Mouse (Mus musculus): ENCODE data around the gene Ssr1. TPM values are rescaled to one million over a fixed set of nuclear protein-coding genes. Genes with fewer than 3 reads are reported as not detected.

The Ssr1 gene
- polyA plus RNA-seq, 1 experiment from 2014 or later = 67.2 TPM

DNA sequence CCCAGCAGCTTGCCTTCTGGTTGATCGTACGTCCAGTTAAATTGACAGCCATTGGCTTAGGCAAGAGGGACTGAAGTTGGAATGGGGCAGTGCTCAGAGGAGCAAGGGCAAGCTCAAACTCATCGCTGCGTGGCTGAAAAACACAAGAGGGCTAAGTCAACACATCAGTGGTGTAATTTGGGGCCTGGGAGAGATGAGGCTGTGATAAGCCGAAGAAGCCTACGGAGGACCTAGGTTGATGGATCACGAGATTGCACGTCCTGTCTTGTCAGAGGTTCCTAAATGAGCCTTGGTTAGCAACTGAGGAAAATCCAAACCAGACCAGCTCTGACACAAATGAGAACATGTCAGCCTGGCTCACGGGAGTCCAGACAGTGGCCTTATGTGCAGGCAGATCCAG, 31.5 kb downstream of the Ssr1 start:
- Histone ChIP-seq H3K4me2 (no peak overlapping the region), H3K4me3 (no peak overlapping the region), H3K9ac (no peak overlapping the region), H3K36me3 (no peaks in the 10 kb centered on the region), H3K4me1 (replicated peaks) (peaks cover 27% of the 10 kb centered on the region), H3K9me3 (no peaks in the 10 kb centered on the region), H3K27me3 (peaks cover 15% of the 10 kb centered on the region), H3K27ac (no peak overlapping the region)
- no peak for ATAC-seq (ENCODE audit: low FRiP score)
- WGBS = 90% methylated on average over 9 of the region's 9 CpGs

GRCm38 (mm10) chr13:37959936-37960335, 34.1 kb downstream of the Ssr1 start:
- Histone ChIP-seq H3K27ac (no peak overlapping the region), H3K9me3 (no peaks in the 10 kb centered on the region), H3K27me3 (peaks cover 11% of the 10 kb centered on the region), H3K4me3 (no peak overlapping the region), H3K36me3 (no peaks in the 10 kb centered on the region), H3K4me2 (no peak overlapping the region), H3K9ac (no peak overlapping the region), H3K4me1 (replicated peaks) (peaks cover 12% of the 10 kb centered on the region)
- ATAC-seq (ENCODE audit: low FRiP score) = no peak
- WGBS = 88% methylated on average over 7 of the region's 7 CpGs

DNA sequence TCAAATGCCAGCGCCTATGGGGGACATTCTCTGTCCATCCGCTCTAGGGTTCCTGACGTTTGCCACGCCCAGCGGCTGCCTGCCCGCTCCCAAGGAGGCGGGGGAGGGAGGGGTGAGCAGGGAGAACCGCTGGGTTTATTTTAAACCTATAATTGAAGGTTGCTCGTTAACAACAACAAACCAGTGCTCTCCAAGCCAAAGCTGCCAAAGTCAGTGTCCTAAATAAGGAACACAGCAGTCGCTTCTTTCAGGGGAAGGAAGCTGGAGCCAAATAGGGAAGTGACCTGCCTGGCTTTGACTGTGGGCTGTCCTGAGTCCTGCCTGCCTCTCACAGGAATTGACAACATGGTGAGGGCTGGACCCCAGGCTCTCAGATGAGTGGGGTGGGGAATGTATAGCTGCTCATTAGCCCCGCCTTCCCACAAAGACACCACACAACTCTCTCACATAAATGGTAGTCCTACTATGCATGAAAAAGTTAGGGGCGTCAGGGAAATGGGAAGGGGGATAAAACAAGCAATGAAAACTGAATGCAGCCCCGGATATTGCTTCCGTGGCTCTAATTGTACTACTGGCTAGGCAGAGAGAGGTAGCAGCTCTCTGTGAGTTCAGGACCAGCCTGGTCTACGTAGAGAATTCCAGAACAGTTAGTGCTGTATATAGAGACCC, 34.6 kb downstream of the Ssr1 start:
- H3K9ac ChIP-seq = no peak overlapping the region
- H3K27me3 ChIP-seq = peaks cover 6% of the 10 kb centered on the region
- no peak overlapping the region for H3K4me2 ChIP-seq
- no peak overlapping the region for H3K27ac ChIP-seq
- no peaks in the 10 kb centered on the region for H3K36me3 ChIP-seq
- ATAC-seq (ENCODE audit: low FRiP score) = no peak
- no peak overlapping the region for H3K4me3 ChIP-seq
- 80% methylated on average over 15 of the region's 15 CpGs for WGBS
- H3K9me3 ChIP-seq = no peaks in the 10 kb centered on the region
- peaks cover 9% of the 10 kb centered on the region for H3K4me1 ChIP-seq (replicated peaks)

DNA sequence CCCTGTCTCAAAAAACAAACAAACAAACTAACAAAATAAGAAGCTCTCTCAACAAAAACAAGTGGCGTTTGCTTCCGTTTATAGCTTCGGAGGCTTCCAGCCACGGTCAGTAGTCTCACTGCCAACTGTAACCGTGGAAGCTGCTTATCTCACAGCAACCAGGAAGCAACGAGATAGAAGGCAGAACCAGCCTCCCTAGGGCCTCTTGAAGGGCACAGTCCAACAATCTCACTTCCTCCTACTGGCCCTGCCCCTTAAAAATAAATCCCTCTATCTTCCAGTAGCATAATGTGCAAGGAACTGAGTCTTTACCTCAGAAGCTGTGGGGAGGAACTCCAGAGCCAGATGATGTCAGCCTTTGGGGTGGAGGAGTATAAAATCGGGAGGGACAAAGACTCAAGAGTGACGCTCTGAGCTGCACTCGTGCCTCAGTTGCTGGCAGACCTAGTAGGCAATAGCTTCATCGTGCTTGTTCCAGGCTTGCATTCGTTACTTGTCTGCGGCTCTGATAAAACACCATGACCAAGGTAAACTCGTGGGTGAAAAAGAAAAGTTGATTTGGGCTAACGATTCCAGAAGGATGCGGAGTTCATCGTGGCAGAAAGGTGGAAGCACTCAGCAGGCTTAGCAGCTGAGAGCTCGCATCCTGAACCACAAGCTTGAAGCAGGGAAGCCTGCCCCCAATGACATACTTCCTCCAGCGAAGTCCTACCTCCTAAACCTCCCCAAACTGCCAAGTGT, 35.3 kb downstream of the Ssr1 start:
- Histone ChIP-seq H3K27ac (no peak overlapping the region), H3K27me3 (no peaks in the 10 kb centered on the region), H3K4me2 (no peak overlapping the region), H3K9ac (no peak overlapping the region), H3K36me3 (no peaks in the 10 kb centered on the region), H3K9me3 (no peaks in the 10 kb centered on the region), H3K4me3 (no peak overlapping the region), H3K4me1 (replicated peaks) (peaks cover 2% of the 10 kb centered on the region)
- WGBS = 90% methylated on average over 18 of the region's 18 CpGs
- ATAC-seq (ENCODE audit: low FRiP score) = no peak

DNA sequence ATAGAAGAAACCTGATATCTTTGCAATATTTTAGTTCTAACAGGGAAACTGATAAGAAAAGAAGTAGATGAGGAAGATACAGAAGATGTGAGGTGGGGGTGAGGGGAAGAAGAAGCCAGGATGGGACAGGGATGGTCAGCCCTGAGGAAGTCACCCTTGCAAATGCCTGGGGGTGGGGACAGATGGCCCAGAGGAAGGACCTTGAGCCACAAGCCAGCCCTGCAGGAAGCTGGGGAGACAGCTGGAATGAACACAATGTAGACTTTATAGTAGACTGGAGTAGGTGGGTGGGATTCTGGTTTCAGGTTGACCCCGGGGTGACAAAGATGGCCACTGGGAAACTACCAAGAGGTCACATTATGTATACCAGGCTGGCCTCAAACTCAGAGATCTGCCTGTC, 39.7 kb downstream of the Ssr1 start:
- Histone ChIP-seq H3K4me3 (no peak overlapping the region), H3K27ac (no peak overlapping the region), H3K4me1 (replicated peaks) (no peaks in the 10 kb centered on the region), H3K36me3 (no peaks in the 10 kb centered on the region), H3K4me2 (no peak overlapping the region), H3K27me3 (no peaks in the 10 kb centered on the region), H3K9me3 (no peaks in the 10 kb centered on the region), H3K9ac (no peak overlapping the region)
- 96% methylated on average over 1 of the region's 1 CpGs for WGBS
- no peak for ATAC-seq (ENCODE audit: low FRiP score)

DNA sequence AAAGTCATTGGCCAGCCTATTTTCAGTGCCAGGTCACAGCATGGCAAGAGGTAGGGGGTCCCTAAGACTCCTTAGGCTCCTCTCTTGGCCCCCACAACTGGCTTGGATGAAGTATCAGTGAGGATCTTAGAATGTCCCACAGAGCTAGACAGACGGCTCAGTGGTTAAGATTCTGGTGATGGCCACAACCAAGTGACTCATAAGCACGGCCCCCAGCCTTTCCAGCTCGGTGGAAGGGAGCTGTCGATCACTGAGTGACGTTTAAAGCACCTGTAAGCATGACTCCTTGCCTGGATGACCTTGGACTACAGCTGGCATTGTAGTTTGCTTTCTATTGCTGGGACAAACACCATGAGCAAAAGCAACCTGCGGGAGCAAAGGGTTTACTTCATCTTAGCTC, 41.0 kb downstream of the Ssr1 start:
- WGBS = 96% methylated on average over 6 of the region's 6 CpGs
- Histone ChIP-seq H3K9me3 (no peaks in the 10 kb centered on the region), H3K27me3 (no peaks in the 10 kb centered on the region), H3K9ac (no peak overlapping the region), H3K36me3 (no peaks in the 10 kb centered on the region), H3K27ac (no peak overlapping the region), H3K4me2 (no peak overlapping the region), H3K4me3 (no peak overlapping the region), H3K4me1 (replicated peaks) (no peaks in the 10 kb centered on the region)
- ATAC-seq (ENCODE audit: low FRiP score) = no peak

- Histone ChIP-seq H3K4me2 (no peak overlapping the region), H3K27me3 (no peaks in the 10 kb centered on the region), H3K4me1 (replicated peaks) (no peaks in the 10 kb centered on the region), H3K9ac (no peak overlapping the region), H3K27ac (no peak overlapping the region), H3K9me3 (no peaks in the 10 kb centered on the region), H3K4me3 (no peak overlapping the region), H3K36me3 (no peaks in the 10 kb centered on the region)
- WGBS = 18% methylated on average over 6 of the region's 6 CpGs
- peak; percentile 41; the same call in 1 of the 2 replicates for ATAC-seq (ENCODE audit: low FRiP score)
These were observed 47.3 kb downstream of the Ssr1 start for GRCm38 (mm10) chr13:37946734-37947133.

GRCm38 (mm10) chr13:37945392-37945791, 48.6 kb downstream of the Ssr1 start:
- ATAC-seq (ENCODE audit: low FRiP score) = no peak
- WGBS = 79% methylated on average over 8 of the region's 8 CpGs
- Histone ChIP-seq H3K9me3 (no peaks in the 10 kb centered on the region), H3K4me2 (no peak overlapping the region), H3K4me3 (no peak overlapping the region), H3K9ac (no peak overlapping the region), H3K4me1 (replicated peaks) (no peaks in the 10 kb centered on the region), H3K27me3 (no peaks in the 10 kb centered on the region), H3K36me3 (no peaks in the 10 kb centered on the region), H3K27ac (no peak overlapping the region)

- H3K4me3 ChIP-seq = no peak overlapping the region
- H3K4me1 ChIP-seq (replicated peaks) = no peaks in the 10 kb centered on the region
- H3K9me3 ChIP-seq = no peaks in the 10 kb centered on the region
- no peaks in the 10 kb centered on the region for H3K27me3 ChIP-seq
- WGBS = 78% methylated on average over 1 of the region's 1 CpGs
- no peak overlapping the region for H3K9ac ChIP-seq
- no peak overlapping the region for H3K27ac ChIP-seq
- H3K4me2 ChIP-seq = no peak overlapping the region
- no peaks in the 10 kb centered on the region for H3K36me3 ChIP-seq
- ATAC-seq (ENCODE audit: low FRiP score) = no peak
These were observed 49.7 kb downstream of the Ssr1 start for GRCm38 (mm10) chr13:37944306-37944705.

GRCm38 (mm10) chr13:37943466-37943865, 50.6 kb downstream of the Ssr1 start:
- H3K4me3 ChIP-seq = no peak overlapping the region
- H3K9ac ChIP-seq = no peak overlapping the region
- H3K4me2 ChIP-seq = no peak overlapping the region
- H3K27me3 ChIP-seq = no peaks in the 10 kb centered on the region
- H3K9me3 ChIP-seq = peaks cover 5% of the 10 kb centered on the region; the same call in 1 of the 2 replicates
- WGBS = 96% methylated on average over 3 of the region's 3 CpGs
- H3K36me3 ChIP-seq = no peaks in the 10 kb centered on the region
- no peak overlapping the region for H3K27ac ChIP-seq
- ATAC-seq (ENCODE audit: low FRiP score) = no peak
- no peaks in the 10 kb centered on the region for H3K4me1 ChIP-seq (replicated peaks)

DNA sequence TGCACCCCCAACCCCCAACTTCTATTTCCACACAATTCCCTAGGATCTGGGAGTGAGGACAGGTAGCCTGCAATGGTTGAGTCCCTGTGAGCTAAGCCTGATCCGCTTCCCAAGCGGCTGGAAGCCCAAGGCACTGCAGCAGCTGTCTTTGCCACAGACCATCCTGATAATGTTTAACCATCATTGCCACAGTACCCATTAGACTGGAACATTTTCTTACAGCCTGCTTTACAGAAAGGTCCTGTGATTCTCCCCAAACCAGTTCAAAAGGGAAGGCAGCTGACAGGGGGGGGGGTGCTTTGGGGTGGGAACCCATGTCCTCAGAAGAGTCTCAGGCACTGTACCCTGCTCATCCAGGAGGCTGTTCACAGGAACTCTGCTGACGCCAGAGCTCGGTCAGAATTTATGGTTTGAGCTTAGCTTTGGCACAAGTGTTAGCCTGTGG, 51.1 kb downstream of the Ssr1 start:
- Histone ChIP-seq H3K4me1 (replicated peaks) (no peaks in the 10 kb centered on the region), H3K4me2 (no peak overlapping the region), H3K9ac (no peak overlapping the region), H3K4me3 (no peak overlapping the region), H3K9me3 (peaks cover 5% of the 10 kb centered on the region; the same call in 1 of the 2 replicates), H3K36me3 (no peaks in the 10 kb centered on the region), H3K27me3 (no peaks in the 10 kb centered on the region), H3K27ac (no peak overlapping the region)
- 73% methylated on average over 4 of the region's 4 CpGs for WGBS
- no peak for ATAC-seq (ENCODE audit: low FRiP score)

- H3K9ac ChIP-seq = no peak overlapping the region
- H3K4me1 ChIP-seq (replicated peaks) = no peaks in the 10 kb centered on the region
- no peak overlapping the region for H3K4me2 ChIP-seq
- 68% methylated on average over 17 of the region's 17 CpGs for WGBS
- H3K27me3 ChIP-seq = no peaks in the 10 kb centered on the region
- no peak overlapping the region for H3K4me3 ChIP-seq
- no peaks in the 10 kb centered on the region for H3K36me3 ChIP-seq
- no peak for ATAC-seq (ENCODE audit: low FRiP score)
- no peak overlapping the region for H3K27ac ChIP-seq
- H3K9me3 ChIP-seq = peaks cover 5% of the 10 kb centered on the region; the same call in 1 of the 2 replicates
These were observed 51.8 kb downstream of the Ssr1 start for GRCm38 (mm10) chr13:37941950-37942886.

Data from hindbrain, embryonic 13.5 days (tissue).